Mouse (Mus musculus) thymus, adult 2 months (tissue): ENCODE data around the gene Scgb1b12. TPM values are rescaled to one million over a fixed set of nuclear protein-coding genes. Genes with fewer than 3 reads are reported as not detected.
"Not testable (repeated sequence)": the region's sequence is repeated elsewhere in the genome, so short reads cannot be mapped to it uniquely, and the experiment has no call there.

ENCODE experiments used
- DNase-seq: peaks from one replicate; pipeline ENCODE4 v3.0.0; 2021
- H3K27ac ChIP-seq: fragments of 200-500 bp; 2 replicates; pipeline ENCODE4 v1.5.1; 2012; ENCODE audit warnings: low read length, control low read depth; ENCODE audit not compliant: control insufficient read depth, insufficient read depth
- H3K27me3 ChIP-seq: fragments of 200-500 bp; 2 replicates; pipeline ENCODE4 v1.6.1; 2012; ENCODE audit warnings: mild to moderate bottlenecking, low read length, moderate library complexity, mixed read lengths; ENCODE audit not compliant: control insufficient read depth, insufficient read depth
- H3K36me3 ChIP-seq: fragments of 200-500 bp; 2 replicates; pipeline ENCODE4 v1.6.1; 2012; ENCODE audit warnings: mild to moderate bottlenecking, low read length, moderate library complexity; ENCODE audit not compliant: control insufficient read depth, insufficient read depth
- H3K4me1 ChIP-seq: fragments of 200-500 bp; replicated peaks from 2 replicates; pipeline ENCODE4 v1.6.1; 2012; ENCODE audit warnings: low read length; ENCODE audit not compliant: control insufficient read depth, insufficient read depth
- H3K4me3 ChIP-seq: fragments of 200-500 bp; 2 replicates; pipeline ENCODE4 v1.5.1; 2012; ENCODE audit warnings: mild to moderate bottlenecking, low read length, control low read depth, moderate library complexity; ENCODE audit not compliant: control insufficient read depth, insufficient read depth
- WGBS: fragments of 180-500 bp; shearing (Covaris S2); methylation state at CpG from one replicate; pipeline ENCODE4 v1.1.7; 2018; 5-methylcytosine and 5-hydroxymethylcytosine counted together
- polyA plus RNA-seq: library from polyadenylated mRNA; depleted of rRNA; stranded (reverse); fragments of >200 nt; gene quantifications from 2 replicates; pipeline ENCODE4 v1.2.3, GENCODE M21; 2012; rRNA removed

The Scgb1b12 gene
- polyA plus RNA-seq = not detected in 2 replicates

GRCm38 (mm10) chr7:32333882-32334281, at the start of gene Scgb1b12:
TSS of gene Scgb1b12 (plus strand) at chr7:32334182.
- DNase-seq, H3K27ac ChIP-seq: not testable (repeated sequence)
- 83% methylated on average over 3 of the region's 3 CpGs for WGBS

GRCm38 (mm10) chr7:32327145-32327544, 6.8 kb upstream of the Scgb1b12 start, which contains the start of gene Scgb2b12:
TSS of gene Scgb2b12 (minus strand) at chr7:32327245.
- not testable (repeated sequence) for H3K27me3 ChIP-seq, H3K27ac ChIP-seq, H3K36me3 ChIP-seq, H3K4me1 ChIP-seq, H3K4me3 ChIP-seq, DNase-seq
- 93% methylated on average over 1 of the region's 1 CpGs for WGBS

More at GRCm38 (mm10) chr7:32333882-32334281, at the start of gene Scgb1b12:
- not testable (repeated sequence) for H3K4me1 ChIP-seq, H3K27me3 ChIP-seq, H3K36me3 ChIP-seq, H3K4me3 ChIP-seq

Other genes starting within 250 kb of the Scgb1b12 start
- not detected in 2 replicates for gene Scgb1b10, start 233.3 kb upstream of the Scgb1b12 start, polyA plus RNA-seq
- not detected in 2 replicates for gene Scgb2b11, start 123.0 kb upstream of the Scgb1b12 start, polyA plus RNA-seq
- not detected in 2 replicates for gene Scgb1b11, start 111.3 kb upstream of the Scgb1b12 start, polyA plus RNA-seq
- gene Scgb2b12, start 6.9 kb upstream of the Scgb1b12 start, polyA plus RNA-seq = not detected in 2 replicates
- gene Scgb1b29, start 107.4 kb downstream of the Scgb1b12 start, polyA plus RNA-seq = not detected in 2 replicates